Mouse (Mus musculus) ES-E14 (cell line): ENCODE data around the gene Tmed2. TPM values are rescaled to one million over a fixed set of nuclear protein-coding genes. Genes with fewer than 3 reads are reported as not detected.
"Not testable (repeated sequence)": the region's sequence is repeated elsewhere in the genome, so short reads cannot be mapped to it uniquely, and the experiment has no call there.

Experiments
- DNase-seq: peaks from one replicate; pipeline ENCODE4 v3.0.0-alpha.2; 2013; ENCODE audit warnings: low read depth, low spot score
- H3K27ac ChIP-seq: 2 replicates; pipeline ENCODE4 v1.5.1; 2012; ENCODE audit warnings: low read depth, mild to moderate bottlenecking, low read length, moderate library complexity, mixed read lengths; ENCODE audit not compliant: poor library complexity, insufficient read depth, severe bottlenecking
- H3K36me3 ChIP-seq: 2 replicates; pipeline ENCODE4 v1.6.1; 2012; ENCODE audit warnings: mild to moderate bottlenecking, low read length, moderate library complexity, mixed read lengths; ENCODE audit not compliant: control insufficient read depth, poor library complexity, insufficient read depth, severe bottlenecking
- H3K4me1 ChIP-seq, 2 experiments: fragments of 150-350 bp in 1 of 2; sonication (generic) in 1 of 2; 2 replicates each; pipeline ENCODE4 v1.6.1; 2012; ENCODE audit warnings: low read length in 2 of 2, mild to moderate bottlenecking in 1 of 2, mixed read lengths in 1 of 2; ENCODE audit not compliant: control insufficient read depth in 2 of 2, insufficient read depth in 2 of 2, poor library complexity in 1 of 2
- H3K4me3 ChIP-seq, 2 experiments: fragments of 150-350 bp in 1 of 2; sonication (generic) in 1 of 2; 2 replicates each; pipeline ENCODE4 v1.5.1; 2012; ENCODE audit warnings: low read length in 2 of 2, low read depth in 1 of 2, mild to moderate bottlenecking in 1 of 2, mixed read lengths in 1 of 2; ENCODE audit not compliant: insufficient read depth in 1 of 2, poor library complexity in 1 of 2, severe bottlenecking in 1 of 2
- H3K9ac ChIP-seq: 2 replicates; pipeline ENCODE4 v1.6.1; 2012; ENCODE audit warnings: low read depth, mild to moderate bottlenecking, low read length, mixed read lengths; ENCODE audit not compliant: poor library complexity, insufficient read depth, severe bottlenecking
- H3K9me3 ChIP-seq: fragments of 150-350 bp; sonication (generic); 2 replicates; pipeline ENCODE4 v1.6.1; 2012; ENCODE audit warnings: low read depth, mild to moderate bottlenecking, low read length; ENCODE audit not compliant: control insufficient read depth, insufficient read depth
- CHD2 ChIP-seq: IDR thresholded peaks from 2 replicates; pipeline ENCODE4 v1.6.1; 2014; ENCODE audit warnings: mild to moderate bottlenecking, low read depth, low read length, inconsistent platforms
- HCFC1 ChIP-seq: IDR thresholded peaks from 2 replicates; pipeline ENCODE4 v1.6.1; 2012; ENCODE audit warnings: low read length, inconsistent platforms, borderline replicate concordance; ENCODE audit not compliant: insufficient read depth
- MAFK ChIP-seq: IDR thresholded peaks from 2 replicates; pipeline ENCODE4 v1.6.1; 2014; ENCODE audit warnings: mild to moderate bottlenecking, low read depth, low read length, inconsistent platforms; ENCODE audit not compliant: insufficient read depth
- ZC3H11A ChIP-seq: IDR thresholded peaks from 2 replicates; pipeline ENCODE4 v1.6.1; 2012; ENCODE audit warnings: low read depth, mild to moderate bottlenecking, inconsistent platforms, low read length, borderline replicate concordance
- ZNF384 ChIP-seq: IDR thresholded peaks from 2 replicates; pipeline ENCODE4 v1.6.1; 2012; ENCODE audit warnings: low read depth, low read length, inconsistent platforms
- in situ Hi-C, 2 experiments: fragments of 600-800 bp; cut with MboI; formaldehyde crosslinking; loops; one replicate each; pipeline ENCODE4 v1.15.1; 2025; ENCODE audit warnings: low sequenced_read_pairs in 2 of 2, inconsistent platforms in 1 of 2; ENCODE audit not compliant: unreplicated experiment in 2 of 2
- total RNA-seq: library from RNA; depleted of rRNA; stranded (reverse); fragments of 300-350 nt; gene quantifications from 2 replicates; pipeline ENCODE4 v1.2.3, GENCODE M21; 2012

Tmed2 gene
- total RNA-seq, 1 experiment: 224 TPM

- DNase-seq, H3K9ac ChIP-seq, H3K9me3 ChIP-seq, in situ Hi-C loops, H3K4me3 ChIP-seq, H3K4me1 ChIP-seq, H3K27ac ChIP-seq: not testable (repeated sequence)
- H3K36me3 ChIP-seq: peaks cover 22% of the 10 kb centered on the region
- peak; percentile 52; the same call in 1 of the 2 replicates for TF ChIP-seq ZNF384
Observed at GRCm38 (mm10) chr5:124550737-124551136, 10.2 kb downstream of the Tmed2 start.

GRCm38 (mm10) chr5:124551349-124552093, 11.0 kb downstream of the Tmed2 start:
- H3K9me3 ChIP-seq, H3K27ac ChIP-seq, H3K4me1 ChIP-seq, in situ Hi-C loops, DNase-seq: not testable (repeated sequence)
- Histone ChIP-seq H3K36me3 (peaks cover 16% of the 10 kb centered on the region), H3K9ac (peak overlapping the region; percentile 28; the same call in 1 of the 2 replicates), H3K4me3 (peak overlapping the region; percentile 92 to 97; a peak in 3 of 4 replicates)
- peak; percentile 92 for TF ChIP-seq ZNF384

- no peaks in the 10 kb centered on the region for H3K9me3 ChIP-seq
- no peak overlapping the region; the same call in 1 of the 2 replicates for H3K27ac ChIP-seq
- DNase-seq: no peak
- H3K4me3 ChIP-seq: peak overlapping the region; percentile 92 to 97
- peaks cover 0 to 2% of the 10 kb centered on the region in 2 experiments; a peak in 1 of 4 replicates for H3K4me1 ChIP-seq
- H3K9ac ChIP-seq: peak overlapping the region; percentile 28; the same call in 1 of the 2 replicates
- TF ChIP-seq ZC3H11A (no peak), ZNF384 (no peak), CHD2 (peak; percentile 5; the same call in 1 of the 2 replicates), HCFC1 (no peak), MAFK (no peak)
- peaks cover 15% of the 10 kb centered on the region for H3K36me3 ChIP-seq
- in situ Hi-C loops: no loop called here
Observed at GRCm38 (mm10) chr5:124552094-124552472, 11.6 kb downstream of the Tmed2 start.

- peak within 1 kb of the TSS; percentile 92 to 97 for H3K4me3 ChIP-seq
- peak within 1 kb of the TSS; percentile 19; the same call in 1 of the 2 replicates for H3K27ac ChIP-seq
- peak within 1 kb of the TSS; percentile 84 for H3K9ac ChIP-seq
- peaks cover 0 to 2% of the 10 kb centered on the region in 2 experiments; a peak in 1 of 4 replicates for H3K4me1 ChIP-seq
- in situ Hi-C loops: no loop called here
- no peaks in the 10 kb centered on the region for H3K9me3 ChIP-seq
- TF ChIP-seq HCFC1 (peak; percentile 87), ZC3H11A (no peak), ZNF384 (no peak), MAFK (no peak), CHD2 (peak; percentile 21; the same call in 1 of the 2 replicates)
- peak; percentile 92 for DNase-seq
- peaks cover 14% of the 10 kb centered on the region for H3K36me3 ChIP-seq
Observed at GRCm38 (mm10) chr5:124552558-124553307, 12.2 kb downstream of the Tmed2 start, which contains the start of gene Ddx55. Gene Ddx55 (plus strand): TSS chr5:124552864.
